Mouse (Mus musculus): ENCODE measurements around the gene Adprhl1.

Adprhl1 gene

DNA sequence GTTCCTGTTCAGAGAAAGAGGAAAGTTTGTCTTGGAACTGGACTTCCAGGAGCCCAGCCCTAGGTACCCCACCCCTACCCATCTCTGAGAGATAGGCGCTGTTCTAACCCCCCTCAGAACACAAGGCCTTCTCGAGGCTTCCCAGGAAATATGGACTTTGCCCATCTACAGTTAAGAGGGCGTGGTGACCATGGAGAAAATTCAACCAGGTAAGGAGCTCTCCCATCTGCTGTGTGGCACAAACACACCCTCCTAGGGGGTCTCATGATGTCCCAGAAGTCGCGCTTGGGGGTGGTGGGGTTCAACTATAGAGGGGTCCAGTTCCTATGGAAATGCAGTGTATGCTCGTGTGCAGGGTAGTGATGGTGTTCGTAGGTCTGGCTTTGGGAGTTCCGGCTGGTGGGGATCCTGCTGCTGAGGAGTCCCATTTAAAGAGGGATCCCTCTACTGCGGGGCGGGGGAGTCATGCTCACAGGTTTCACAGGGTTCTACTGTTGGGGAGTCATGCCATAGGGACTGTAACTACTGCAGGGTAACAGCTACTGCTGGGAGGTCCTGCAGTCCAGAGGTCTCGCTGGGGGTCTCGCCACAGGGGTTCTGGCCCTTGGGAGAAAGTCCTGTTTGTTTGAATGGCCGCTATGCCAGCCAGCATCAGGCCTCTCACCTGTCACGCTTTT lies 54.4 kb downstream of the Adprhl1 start:
- DNase-seq (ENCODE audit: extremely low read depth, low read depth): no peak

GRCm38 (mm10) chr8:13197493-13197892 lies 56.5 kb downstream of the Adprhl1 start:
- no peak for DNase-seq (ENCODE audit: extremely low read depth, low read depth)

DNA sequence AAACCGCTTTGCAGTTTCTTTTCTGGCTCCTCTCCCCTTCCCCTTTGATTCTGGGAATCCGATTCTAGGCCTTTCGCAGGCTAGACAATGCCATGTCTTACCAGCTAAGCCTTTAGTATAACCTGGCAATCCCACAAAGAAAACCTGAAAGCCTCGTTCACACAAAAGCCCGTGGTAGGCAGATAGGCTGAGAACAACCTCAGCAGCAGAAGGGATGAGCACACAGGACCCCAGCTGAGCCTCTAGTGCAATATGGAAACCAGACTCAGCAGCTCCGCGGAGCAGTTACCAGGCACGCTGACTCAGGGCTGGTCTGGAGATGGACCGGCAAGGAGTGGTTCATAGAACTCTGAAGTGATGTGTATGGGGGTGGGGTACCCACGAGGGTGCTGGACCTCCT lies 59.1 kb downstream of the Adprhl1 start:
- no peak for DNase-seq (ENCODE audit: extremely low read depth, low read depth)

DNA sequence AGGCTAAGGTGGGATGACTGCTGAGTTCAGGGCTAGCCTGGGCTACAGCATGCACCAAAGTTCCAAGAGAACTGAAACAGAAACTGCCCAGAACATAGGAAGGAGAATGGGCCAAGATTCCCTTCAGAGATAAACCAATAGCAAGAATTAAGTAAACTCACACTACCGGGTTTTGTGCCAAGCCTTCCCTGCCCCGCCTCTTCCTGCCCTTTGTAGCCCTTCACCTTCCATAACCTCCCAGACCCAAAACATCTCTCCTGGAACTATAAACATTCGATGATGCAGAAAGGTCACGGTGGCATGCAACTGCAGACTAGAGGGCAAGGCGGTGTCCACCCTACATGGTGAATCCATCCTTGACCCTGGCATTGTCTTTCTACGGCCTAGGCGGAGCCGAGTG lies 63.7 kb downstream of the Adprhl1 start:
- DNase-seq (ENCODE audit: extremely low read depth, low read depth): no peak

DNA sequence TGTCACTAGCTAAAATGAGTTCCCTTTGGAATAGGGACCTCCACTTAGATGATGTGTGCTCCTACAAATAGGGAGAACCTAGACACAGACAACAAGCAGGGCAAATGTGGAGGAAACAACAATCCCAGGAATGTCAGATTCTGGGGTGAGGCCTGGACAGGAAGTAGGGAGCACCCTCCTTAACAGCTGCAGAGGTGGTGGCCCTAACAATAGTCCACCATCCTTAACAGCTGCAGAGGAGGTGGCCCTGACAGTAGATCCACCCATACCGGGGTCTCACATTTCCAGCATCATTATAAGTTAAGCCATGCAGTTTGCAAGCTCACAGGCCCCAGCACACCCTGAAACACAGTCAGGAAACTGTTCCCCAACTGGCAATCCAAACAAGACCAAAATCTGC lies 65.1 kb downstream of the Adprhl1 start:
- no peak for DNase-seq (ENCODE audit: extremely low read depth, low read depth)

DNA sequence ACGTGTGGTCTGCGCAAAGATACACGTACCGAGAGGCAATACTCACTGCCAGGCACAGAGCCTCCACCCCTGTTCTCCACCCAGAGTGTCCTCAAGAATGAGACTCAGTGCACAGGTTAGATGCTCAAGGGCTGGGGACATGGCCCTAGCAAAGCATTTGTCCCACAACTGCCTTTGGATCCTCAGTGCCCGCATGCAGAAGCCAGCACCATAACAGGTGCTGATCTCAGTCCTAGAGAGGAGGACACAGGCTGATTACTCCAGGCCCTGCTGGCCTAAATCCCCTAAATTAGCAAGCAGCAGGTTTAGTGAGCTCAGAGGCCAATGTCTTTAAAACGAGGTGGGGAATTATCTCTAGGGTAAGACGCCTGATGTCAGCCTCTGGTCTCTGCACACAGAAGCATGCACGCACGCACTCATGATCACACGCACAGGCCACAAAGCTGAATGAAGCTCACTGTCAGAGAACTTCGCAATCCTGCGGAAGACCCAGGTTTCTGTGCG lies 65.9 kb downstream of the Adprhl1 start:
- no peak for DNase-seq (ENCODE audit: extremely low read depth, low read depth)

- no peak for DNase-seq (ENCODE audit: extremely low read depth, low read depth)
Measured at GRCm38 (mm10) chr8:13187638-13188037, 66.3 kb downstream of the Adprhl1 start.

GRCm38 (mm10) chr8:13187229-13187628 lies 66.7 kb downstream of the Adprhl1 start:
- no peak for DNase-seq (ENCODE audit: extremely low read depth, low read depth)

GRCm38 (mm10) chr8:13186819-13187218 lies 67.1 kb downstream of the Adprhl1 start:
- no peak for DNase-seq (ENCODE audit: extremely low read depth, low read depth)

- no peak for DNase-seq (ENCODE audit: extremely low read depth, low read depth)
Measured at GRCm38 (mm10) chr8:13181691-13181976, 72.3 kb downstream of the Adprhl1 start.

- DNase-seq (ENCODE audit: extremely low read depth, low read depth): no peak
Measured at GRCm38 (mm10) chr8:13180911-13181690, 72.9 kb downstream of the Adprhl1 start.

GRCm38 (mm10) chr8:13180408-13180807 lies 73.6 kb downstream of the Adprhl1 start:
- DNase-seq (ENCODE audit: extremely low read depth, low read depth): no peak

DNA sequence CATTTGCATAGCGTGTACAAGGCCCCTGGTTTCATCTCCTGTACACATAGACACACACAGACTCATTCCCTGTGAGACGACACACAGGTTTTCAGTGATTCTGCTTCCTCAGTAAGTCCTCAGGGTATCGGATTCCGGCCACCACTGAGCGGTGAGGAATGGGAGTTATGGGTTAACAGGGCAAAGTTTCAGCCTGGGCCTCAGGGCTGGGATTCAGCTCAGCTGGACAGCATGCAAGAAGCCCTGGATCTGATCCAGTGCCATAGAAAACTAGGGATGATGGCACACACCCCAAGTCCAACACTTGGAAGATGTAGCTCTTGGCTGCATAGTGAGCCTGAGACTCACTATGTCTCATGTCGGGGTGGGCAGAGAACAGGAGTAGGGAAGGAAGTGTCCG lies 74.0 kb downstream of the Adprhl1 start:
- DNase-seq (ENCODE audit: extremely low read depth, low read depth): no peak

GRCm38 (mm10) chr8:13179482-13179881 lies 74.5 kb downstream of the Adprhl1 start:
- DNase-seq (ENCODE audit: extremely low read depth, low read depth): no peak

- no peak for DNase-seq (ENCODE audit: extremely low read depth, low read depth)
Measured at GRCm38 (mm10) chr8:13178137-13178536, 75.8 kb downstream of the Adprhl1 start.

DNA sequence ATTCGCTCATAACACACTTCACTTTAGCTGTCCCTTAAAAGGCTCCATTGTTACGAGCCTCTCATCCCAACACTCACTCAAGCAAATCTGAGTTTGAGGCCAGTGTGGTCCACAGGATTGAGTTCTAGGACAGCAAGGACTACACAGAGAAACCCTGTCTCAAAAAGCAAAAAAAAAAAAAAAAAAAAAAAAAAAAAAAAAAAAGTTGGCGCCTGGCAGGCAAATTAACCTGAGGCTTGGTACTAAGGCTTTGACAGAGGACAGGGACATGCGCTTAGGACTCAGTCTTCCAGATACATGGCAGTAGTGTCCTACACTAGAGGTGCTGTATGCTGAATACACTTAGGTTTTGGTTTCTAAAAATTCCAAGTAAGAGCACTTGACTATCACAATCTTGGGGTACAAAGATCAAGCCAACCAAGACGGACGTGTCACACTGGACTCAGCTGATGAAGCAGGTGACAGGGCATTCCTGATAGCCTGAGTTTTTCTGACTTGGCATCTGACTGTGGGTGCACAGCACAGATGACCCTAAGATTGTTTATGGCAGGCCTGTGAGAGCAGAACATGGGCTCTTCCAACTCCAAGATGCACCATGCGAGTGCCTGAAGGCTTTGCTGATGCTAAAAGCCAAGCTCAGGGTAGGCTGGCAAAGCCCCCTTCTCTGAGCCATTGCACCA lies 76.6 kb downstream of the Adprhl1 start:
- no peak for DNase-seq (ENCODE audit: extremely low read depth, low read depth)

DNA sequence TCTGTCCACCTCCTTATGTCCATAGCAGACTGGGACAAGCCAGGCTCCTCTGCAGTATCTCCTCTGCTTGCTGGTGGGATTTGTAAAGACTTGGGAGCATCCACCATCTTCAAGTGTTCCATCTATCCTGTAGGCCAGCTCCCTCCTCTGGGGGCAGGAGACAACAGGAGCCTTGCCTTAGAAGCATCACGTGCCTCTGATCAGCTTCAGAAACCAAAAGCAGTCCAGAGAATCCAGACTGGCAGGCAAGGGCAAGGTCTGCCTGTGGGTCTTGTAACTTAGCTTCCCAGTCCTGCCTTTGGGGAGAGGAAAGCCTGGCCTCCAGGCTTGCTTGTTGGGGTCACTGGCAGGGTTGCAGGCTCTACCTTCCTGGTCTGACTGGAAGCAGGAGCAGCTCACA lies 78.3 kb downstream of the Adprhl1 start:
- no peak for DNase-seq (ENCODE audit: extremely low read depth, low read depth)

DNA sequence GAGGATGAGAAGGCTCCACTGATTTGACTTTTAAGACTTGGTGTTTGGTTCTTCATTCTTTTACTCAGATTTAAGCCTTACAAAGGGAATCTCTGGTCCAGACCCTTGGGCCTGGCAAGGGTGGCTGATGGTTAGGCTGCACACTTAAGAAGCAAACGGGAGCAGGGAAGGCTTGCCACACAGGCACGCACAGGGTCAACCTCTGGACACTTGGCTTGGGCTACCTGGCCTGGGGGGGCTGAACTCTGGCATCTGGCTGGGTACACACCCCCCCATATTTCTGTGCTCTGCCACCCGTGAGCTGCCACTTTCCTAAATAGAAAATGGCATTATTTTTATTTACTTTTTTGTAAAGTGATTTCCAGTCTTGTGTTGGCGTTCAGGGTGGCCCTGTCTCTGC lies 79.2 kb downstream of the Adprhl1 start:
- no peak for DNase-seq (ENCODE audit: extremely low read depth, low read depth)

DNA sequence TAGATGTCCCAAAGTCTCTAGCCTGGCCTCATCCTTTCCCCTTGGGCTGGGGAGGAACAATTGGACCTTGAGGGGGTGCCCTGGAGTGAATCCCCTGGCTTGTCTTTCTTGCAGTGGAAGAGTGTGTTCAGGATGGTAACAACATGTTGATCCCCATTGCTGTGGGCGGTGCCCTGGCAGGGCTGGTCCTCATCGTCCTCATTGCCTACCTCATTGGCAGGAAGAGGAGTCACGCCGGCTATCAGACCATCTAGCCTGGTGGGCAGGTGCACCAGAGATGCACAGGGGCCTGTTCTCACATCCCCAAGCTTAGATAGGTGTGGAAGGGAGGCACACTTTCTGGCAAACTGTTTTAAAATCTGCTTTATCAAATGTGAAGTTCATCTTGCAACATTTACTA lies 79.7 kb downstream of the Adprhl1 start:
- no peak for DNase-seq (ENCODE audit: extremely low read depth, low read depth)

All from MEL-GATA-1-ER (cell line).